Comparison of ENCODE assay signal across 7 mouse cellular contexts in the genomic region with DNA sequence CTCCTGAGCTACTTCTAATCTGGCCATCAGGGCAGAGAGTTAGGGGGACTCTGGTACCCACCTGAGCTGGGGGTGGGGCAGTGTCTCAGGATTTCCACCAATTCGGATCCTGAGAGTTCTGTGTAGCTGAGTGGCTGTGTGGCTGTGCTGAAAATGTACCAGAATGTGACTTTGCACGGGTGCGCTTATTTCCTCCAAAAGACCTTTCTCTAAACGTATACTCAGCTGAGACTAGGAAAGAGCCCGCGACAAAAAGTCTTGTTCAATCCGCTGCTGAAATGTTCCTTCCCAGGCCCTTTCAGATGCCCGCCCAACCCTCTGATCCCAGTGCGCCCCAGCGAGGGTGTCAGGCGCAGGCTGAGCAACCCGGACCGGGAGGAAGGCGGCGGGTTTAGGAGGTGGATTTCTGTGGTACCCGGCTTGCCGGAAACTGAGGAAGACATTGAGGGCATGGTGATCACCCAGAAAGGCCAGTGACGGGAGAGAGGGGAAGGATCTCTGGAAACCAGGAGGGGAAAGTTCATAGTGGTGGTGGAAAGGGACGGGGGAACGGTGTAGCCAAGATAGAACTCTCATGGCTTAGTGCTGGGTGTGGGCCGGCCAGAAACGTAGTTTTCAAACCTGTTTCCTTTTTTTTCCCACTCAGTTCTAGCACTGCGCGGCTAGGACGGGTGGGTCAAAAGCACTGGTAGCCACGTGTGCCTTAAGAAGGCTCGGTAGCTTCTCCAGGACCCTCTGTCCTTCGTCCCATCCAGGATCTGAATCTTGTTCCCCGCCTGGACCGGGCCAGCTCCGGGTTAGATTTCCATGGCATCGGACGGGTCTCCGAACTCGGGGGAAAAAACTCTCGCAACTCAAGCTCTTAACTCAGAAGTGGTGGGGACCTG. TPM values are rescaled to one million over a fixed set of nuclear protein-coding genes. Genes with fewer than 3 reads are reported as not detected.
DNase-seq lines count a peak whose midpoint lies in the region; ATAC-seq and TF ChIP-seq lines count a peak whose summit lies in the region.

No protein-coding gene starts in this region.

- H3K9ac ChIP-seq in forebrain, embryonic 13.5 days, result 0 out of 2 replicates have a peak overlapping the region, but pooled peaks have one; percentile 37
- H3K9ac ChIP-seq in liver, embryonic 12.5 days, result no peak overlapping the region

- DNase-seq in thymus, adult 2 months, result no peak
- no peak for DNase-seq in thymus, adult 18-20 months
- peak; percentile 13 for DNase-seq in yolk sac, embryonic 10.5 days (ENCODE audit: low spot score)
- DNase-seq in layer of hippocampus, adult 8-10 months (ENCODE audit: low spot score in 2 of 2), result no peak
- DNase-seq in layer of hippocampus, adult 9-10 months (ENCODE audit: low spot score), result no peak

- H3K4me2 ChIP-seq in forebrain, embryonic 13.5 days, result peak overlapping the region; percentile 51
- peak overlapping the region; percentile 56 for H3K4me2 ChIP-seq in liver, embryonic 12.5 days

- H3K4me1 ChIP-seq in thymus, adult 2 months (replicated peaks; ENCODE audit: control insufficient read depth, insufficient read depth, low read length), result peaks cover 38% of the 10 kb centered on the region
- H3K4me1 ChIP-seq in forebrain, embryonic 13.5 days, result peaks cover 26% of the 10 kb centered on the region
- H3K4me1 ChIP-seq in liver, embryonic 12.5 days, result peaks cover 30% of the 10 kb centered on the region

- TF ChIP-seq CTCF in thymus, adult 2 months (IDR thresholded peaks at IDR 0.05; ENCODE audit: borderline replicate concordance, control insufficient read depth, extremely low read depth, insufficient read depth, low read length, poor library complexity), result no peak

- WGBS in thymus, adult 2 months, result 2% methylated on average over 36 of the region's 36 CpGs
- under 1% methylated on average over 36 of the region's 36 CpGs for WGBS in forebrain, embryonic 13.5 days
- WGBS in liver, embryonic 12.5 days (ENCODE audit: insufficient replicate concordance), result 2% methylated on average over 36 of the region's 36 CpGs

- TF ChIP-seq POLR2A in thymus, adult 2 months (IDR thresholded peaks at IDR 0.05; ENCODE audit: control insufficient read depth, extremely low read depth, insufficient read depth, low read length, poor library complexity), result no peak

- ATAC-seq in forebrain, embryonic 13.5 days, result no peak
- no peak for ATAC-seq in liver, embryonic 12.5 days

- no peaks in the 10 kb centered on the region for H3K9me3 ChIP-seq in forebrain, embryonic 13.5 days (replicated peaks)
- H3K9me3 ChIP-seq in liver, embryonic 12.5 days (replicated peaks), result no peaks in the 10 kb centered on the region

- H3K4me3 ChIP-seq in thymus, adult 2 months (ENCODE audit: control insufficient read depth, insufficient read depth, low read length), result peak overlapping the region; percentile 34
- peak overlapping the region; percentile 29 for H3K4me3 ChIP-seq in forebrain, embryonic 13.5 days
- peak overlapping the region; percentile 28; the same call in 1 of the 2 replicates for H3K4me3 ChIP-seq in liver, embryonic 12.5 days

- no peaks in the 10 kb centered on the region for H3K36me3 ChIP-seq in thymus, adult 2 months (ENCODE audit: control insufficient read depth, insufficient read depth, low read length)
- no peaks in the 10 kb centered on the region for H3K36me3 ChIP-seq in forebrain, embryonic 13.5 days (ENCODE audit: poor library complexity, severe bottlenecking)
- no peaks in the 10 kb centered on the region for H3K36me3 ChIP-seq in liver, embryonic 12.5 days

- peaks cover 32% of the 10 kb centered on the region for H3K27me3 ChIP-seq in thymus, adult 2 months (ENCODE audit: control insufficient read depth, insufficient read depth, low read length)
- peaks cover 94% of the 10 kb centered on the region for H3K27me3 ChIP-seq in forebrain, embryonic 13.5 days
- peaks cover 98% of the 10 kb centered on the region for H3K27me3 ChIP-seq in liver, embryonic 12.5 days (replicated peaks)

- no peak overlapping the region for H3K27ac ChIP-seq in thymus, adult 2 months (ENCODE audit: control insufficient read depth, insufficient read depth, low read length)
- no peak overlapping the region for H3K27ac ChIP-seq in forebrain, embryonic 13.5 days
- no peak overlapping the region for H3K27ac ChIP-seq in liver, embryonic 12.5 days

RNA-seq across cellular contexts. Expression of gene Sp6, which starts 4.7 kb away (rescaled TPM):
- polyA plus RNA-seq in thymus, adult 2 months (2012; rRNA removed), result 5.6 TPM in 2 replicates
- polyA plus RNA-seq in forebrain, embryonic 13.5 days (2015; fragmentation: Nextera tagmentation; extraction: Ambion mirVana), result 0.15 and 0.21 TPM in 2 replicates
- 0.15 and 0.19 TPM in 2 replicates for polyA plus RNA-seq in liver, embryonic 12.5 days (2016; fragmentation: Nextera tagmentation; extraction: Ambion mirVana)
- 1 to 10 TPM in 3 of 4 experiments, under 1 TPM in 1; 0.83 to 1.7 (median 1.5) TPM for total RNA-seq in layer of hippocampus, adult 8-10 months (2022)

RNA-seq across cellular contexts. Expression of gene Scrn2, which starts 11.8 kb away (rescaled TPM):
- 18.6 and 20.5 TPM in 2 replicates for polyA plus RNA-seq in thymus, adult 2 months (2012; rRNA removed)
- polyA plus RNA-seq in forebrain, embryonic 13.5 days (2015; fragmentation: Nextera tagmentation; extraction: Ambion mirVana), result 22.8 and 23.0 TPM in 2 replicates
- polyA plus RNA-seq in liver, embryonic 12.5 days (2016; fragmentation: Nextera tagmentation; extraction: Ambion mirVana), result 9.8 and 11.0 TPM in 2 replicates
- total RNA-seq in layer of hippocampus, adult 8-10 months (2022), result 1 to 10 TPM; 4.3 to 6.9 (median 6.3) TPM

RNA-seq across cellular contexts. Expression of gene Lrrc46, which starts 23.3 kb away (rescaled TPM):
- polyA plus RNA-seq in thymus, adult 2 months (2012; rRNA removed), result 0.46 and 0.58 TPM in 2 replicates
- 3.0 and 3.6 TPM in 2 replicates for polyA plus RNA-seq in forebrain, embryonic 13.5 days (2015; fragmentation: Nextera tagmentation; extraction: Ambion mirVana)
- 0.35 and 0.48 TPM in 2 replicates for polyA plus RNA-seq in liver, embryonic 12.5 days (2016; fragmentation: Nextera tagmentation; extraction: Ambion mirVana)
- total RNA-seq in layer of hippocampus, adult 8-10 months (2022), result 1 to 10 TPM in 2 of 4 experiments, under 1 TPM in 2; 0.87 to 1.9 (median 1.3) TPM

RNA-seq across cellular contexts. Expression of gene Mrpl10, which starts 23.4 kb away (rescaled TPM):
- polyA plus RNA-seq in thymus, adult 2 months (2012; rRNA removed), result 90.1 and 95.4 TPM in 2 replicates
- 59.3 and 60.7 TPM in 2 replicates for polyA plus RNA-seq in forebrain, embryonic 13.5 days (2015; fragmentation: Nextera tagmentation; extraction: Ambion mirVana)
- 56.7 TPM in 2 replicates for polyA plus RNA-seq in liver, embryonic 12.5 days (2016; fragmentation: Nextera tagmentation; extraction: Ambion mirVana)
- total RNA-seq in layer of hippocampus, adult 8-10 months (2022), result 10 to 100 TPM; 76.3 to 85.2 (median 77.8) TPM

RNA-seq across cellular contexts. Expression of gene Osbpl7, which starts 32.5 kb away (rescaled TPM):
- 36.7 and 37.7 TPM in 2 replicates for polyA plus RNA-seq in thymus, adult 2 months (2012; rRNA removed)
- polyA plus RNA-seq in forebrain, embryonic 13.5 days (2015; fragmentation: Nextera tagmentation; extraction: Ambion mirVana), result 7.8 and 8.7 TPM in 2 replicates
- 3.7 and 3.8 TPM in 2 replicates for polyA plus RNA-seq in liver, embryonic 12.5 days (2016; fragmentation: Nextera tagmentation; extraction: Ambion mirVana)
- total RNA-seq in layer of hippocampus, adult 8-10 months (2022), result 10 to 100 TPM; 18.6 to 21.7 (median 20.6) TPM
